Mouse (Mus musculus) cerebellum, adult 2 months (tissue): ENCODE results near the gene Ranbp9. TPM values are rescaled to one million over a fixed set of nuclear protein-coding genes. Genes with fewer than 3 reads are reported as not detected.

Experiments used
- DNase-seq, 2 experiments: peaks; one replicate each; pipeline ENCODE4 v3.0.0; 2021
- H3K27ac ChIP-seq: fragments of 200-500 bp; 2 replicates; pipeline ENCODE4 v1.5.1; 2012; ENCODE audit warnings: low read length, control low read depth, inconsistent platforms; ENCODE audit not compliant: insufficient read depth
- H3K27me3 ChIP-seq: fragments of 200-500 bp; 2 replicates; pipeline ENCODE4 v1.6.1; 2012; ENCODE audit warnings: inconsistent platforms, mild to moderate bottlenecking, low read length, moderate library complexity; ENCODE audit not compliant: control insufficient read depth, insufficient read depth
- H3K4me1 ChIP-seq: fragments of 200-500 bp; 2 replicates; pipeline ENCODE4 v1.6.1; 2011; ENCODE audit warnings: low read length; ENCODE audit not compliant: control insufficient read depth, insufficient read depth
- H3K4me3 ChIP-seq: fragments of 200-500 bp; replicated peaks from 2 replicates; pipeline ENCODE3; 2011; ENCODE audit warnings: mild to moderate bottlenecking, low read depth, low read length, control low read depth; ENCODE audit not compliant: insufficient read depth
- CTCF ChIP-seq: fragments of 200-500 bp; IDR thresholded peaks from 2 replicates; pipeline ENCODE4 v1.5.1; 2011; ENCODE audit warnings: low read depth, mild to moderate bottlenecking, control low read depth, low read length, moderate library complexity, borderline replicate concordance; ENCODE audit not compliant: insufficient read depth
- POLR2A ChIP-seq: fragments of 200-500 bp; IDR thresholded peaks from 2 replicates; pipeline ENCODE4 v1.6.1; 2011; ENCODE audit warnings: low read length, control low read depth, borderline replicate concordance; ENCODE audit not compliant: insufficient read depth
- WGBS: fragments of 180-500 bp; shearing (Covaris S2); methylation state at CpG from one replicate; pipeline ENCODE4 v1.1.7; 2018; 5-methylcytosine and 5-hydroxymethylcytosine counted together
- polyA plus RNA-seq: library from polyadenylated mRNA; depleted of rRNA; stranded (reverse); fragments of >200 nt; gene quantifications from 2 replicates; pipeline ENCODE4 v1.2.3, GENCODE M21; 2012

The Ranbp9 gene
- polyA plus RNA-seq, 1 experiment, result 61.6 TPM

DNA sequence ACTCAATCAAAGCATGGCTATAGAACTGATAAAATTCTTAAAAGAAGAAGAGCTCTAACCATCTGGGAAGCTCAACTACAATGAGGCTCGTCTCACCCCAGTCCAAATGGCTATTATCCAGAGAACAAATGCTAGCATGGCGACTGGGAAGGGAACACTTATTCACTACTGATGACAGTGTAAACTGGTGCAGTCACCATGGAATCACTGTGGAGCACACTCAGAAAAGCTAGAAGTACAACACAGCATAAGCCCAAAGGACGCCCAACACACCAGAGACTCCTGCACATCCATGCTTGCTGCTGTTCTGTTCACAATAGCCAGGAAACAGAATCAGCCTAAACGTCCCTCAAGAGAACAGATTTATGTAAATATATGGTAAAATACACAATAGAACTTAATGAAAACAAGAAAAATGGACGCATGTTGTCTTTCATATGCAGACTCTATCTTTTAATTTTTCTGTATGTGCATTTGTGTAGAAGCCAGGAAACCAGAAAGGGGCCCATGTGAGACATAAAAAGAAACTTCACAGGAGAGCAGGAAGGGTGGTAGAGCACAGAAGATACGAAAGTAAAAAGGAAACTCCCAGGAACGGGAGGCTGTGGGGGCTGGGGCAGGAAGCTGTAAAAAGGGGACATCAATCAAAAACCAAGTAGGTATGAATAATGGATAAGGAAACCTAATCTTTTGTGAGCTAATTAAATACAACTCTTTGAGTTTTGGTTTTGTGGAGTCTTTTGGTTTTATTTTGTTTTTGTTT is 28.1 kb downstream of the Ranbp9 start:
- Histone ChIP-seq H3K27ac (0 out of 2 replicates have a peak overlapping the region, but pooled peaks have one; percentile 35), H3K4me1 (no peaks in the 10 kb centered on the region; the same call in 1 of the 2 replicates), H3K27me3 (no peaks in the 10 kb centered on the region), H3K4me3 (no peak overlapping the region)
- WGBS, result 33% methylated on average over 7 of the region's 7 CpGs
- TF ChIP-seq CTCF, result no peak
- TF ChIP-seq POLR2A, result no peak
- peak in 1 of 2 experiments; percentile 54 for DNase-seq

GRCm38 (mm10) chr13:43452177-43452576 is 28.9 kb downstream of the Ranbp9 start:
- Histone ChIP-seq H3K27ac (no peak overlapping the region), H3K4me3 (no peak overlapping the region), H3K27me3 (no peaks in the 10 kb centered on the region), H3K4me1 (no peaks in the 10 kb centered on the region; the same call in 1 of the 2 replicates)
- no peak for TF ChIP-seq POLR2A
- TF ChIP-seq CTCF, result no peak
- peak in 1 of 2 experiments; percentile 39 for DNase-seq
- 37% methylated on average over 2 of the region's 2 CpGs for WGBS

DNA sequence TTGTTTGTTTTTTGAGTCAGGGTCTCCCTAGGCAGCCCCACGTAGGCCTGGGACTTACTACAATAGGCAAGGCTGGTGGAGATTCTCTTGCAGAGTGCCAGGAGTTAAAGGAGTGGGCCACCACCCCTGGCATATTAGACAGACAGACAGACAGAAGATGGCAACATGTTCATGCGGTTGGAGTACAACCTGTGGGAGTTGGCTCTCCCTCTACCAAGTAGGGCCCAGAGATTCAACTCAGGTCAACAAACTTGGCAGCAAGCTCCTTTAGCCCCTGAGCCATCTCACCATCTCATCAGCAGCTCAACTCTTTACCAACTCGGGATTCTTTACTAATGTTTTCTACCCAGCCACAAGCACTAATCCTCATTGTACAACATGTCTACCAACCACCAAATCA is 30.4 kb downstream of the Ranbp9 start:
- TF ChIP-seq CTCF (no peak), POLR2A (no peak)
- Histone ChIP-seq H3K4me3 (no peak overlapping the region), H3K27ac (no peak overlapping the region), H3K27me3 (no peaks in the 10 kb centered on the region), H3K4me1 (no peaks in the 10 kb centered on the region; the same call in 1 of the 2 replicates)
- 82% methylated on average over 3 of the region's 3 CpGs for WGBS
- no peak for DNase-seq

- H3K4me3 ChIP-seq, result no peak overlapping the region
- WGBS, result 58% methylated on average over 3 of the region's 3 CpGs
- DNase-seq, result no peak
- H3K27ac ChIP-seq, result no peak overlapping the region
- TF ChIP-seq POLR2A (no peak), CTCF (no peak)
- H3K27me3 ChIP-seq, result no peaks in the 10 kb centered on the region
- no peaks in the 10 kb centered on the region; the same call in 1 of the 2 replicates for H3K4me1 ChIP-seq
Measured at GRCm38 (mm10) chr13:43447721-43448120, 33.4 kb downstream of the Ranbp9 start.

DNA sequence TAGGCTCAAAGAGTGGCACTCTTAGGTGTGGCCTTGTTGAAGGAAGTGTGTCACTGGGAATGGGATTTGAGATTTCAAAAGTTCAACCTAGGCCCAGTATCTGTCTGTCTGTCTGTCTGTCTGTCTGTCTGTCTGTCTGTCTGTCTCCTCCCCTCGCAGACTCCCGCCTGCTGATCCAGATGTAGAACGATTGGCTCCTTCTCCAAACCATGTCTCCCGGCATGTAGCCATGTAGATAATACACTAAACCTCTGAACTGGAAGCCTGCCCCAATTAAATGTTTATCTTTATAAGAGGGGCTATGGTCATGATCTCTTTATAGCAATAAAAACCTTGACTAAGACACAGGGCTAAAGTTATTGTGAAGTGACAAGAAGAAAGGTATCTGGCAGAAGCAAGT is 35.3 kb downstream of the Ranbp9 start:
- DNase-seq, result no peak
- no peak for TF ChIP-seq CTCF
- TF ChIP-seq POLR2A, result no peak
- Histone ChIP-seq H3K27me3 (no peaks in the 10 kb centered on the region), H3K4me1 (peaks cover 2% of the 10 kb centered on the region; the same call in 1 of the 2 replicates), H3K4me3 (no peak overlapping the region), H3K27ac (no peak overlapping the region)
- WGBS, result 85% methylated on average over 4 of the region's 4 CpGs

DNA sequence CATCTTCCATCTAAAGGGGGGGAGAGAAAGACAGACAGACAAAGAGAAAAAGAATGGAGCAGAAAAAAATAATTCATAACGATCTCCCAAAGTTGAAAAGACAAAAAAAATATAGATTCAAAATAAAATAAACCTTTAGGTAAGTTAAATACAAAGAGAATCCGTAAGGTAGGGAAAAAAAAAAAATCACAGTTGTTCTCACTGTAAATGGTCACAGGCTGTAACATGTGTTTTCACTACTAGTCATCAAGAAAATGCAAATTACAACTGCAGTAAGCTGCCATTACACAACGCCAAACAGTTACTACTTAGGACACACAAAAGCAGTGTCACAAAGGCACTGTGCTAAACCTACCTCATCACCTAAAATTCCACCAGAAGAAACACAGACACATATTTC is 36.4 kb downstream of the Ranbp9 start:
- 93% methylated on average over 3 of the region's 3 CpGs for WGBS
- Histone ChIP-seq H3K27me3 (no peaks in the 10 kb centered on the region), H3K27ac (no peak overlapping the region), H3K4me3 (no peak overlapping the region), H3K4me1 (peaks cover 2% of the 10 kb centered on the region; the same call in 1 of the 2 replicates)
- no peak for DNase-seq
- TF ChIP-seq CTCF (no peak), POLR2A (no peak)

DNA sequence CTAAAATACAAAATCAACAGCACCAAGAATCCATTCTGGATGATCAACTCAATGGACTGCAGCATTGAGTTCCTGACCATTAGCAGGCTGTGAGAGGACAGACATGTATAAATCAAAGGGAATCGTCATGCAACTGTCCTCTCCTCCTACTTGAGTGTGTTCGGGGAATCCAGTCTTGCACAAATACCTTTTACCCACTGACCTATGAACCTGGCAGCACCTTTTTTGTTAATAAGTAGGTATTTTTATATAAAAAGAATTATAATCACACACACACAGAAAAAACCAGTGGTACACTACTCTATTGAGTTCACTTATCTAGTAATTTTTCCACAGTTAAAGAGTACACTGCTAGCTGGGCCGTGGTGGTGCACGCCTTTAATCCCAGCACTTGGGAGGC is 37.4 kb downstream of the Ranbp9 start:
- TF ChIP-seq POLR2A (no peak), CTCF (no peak)
- WGBS, result 93% methylated on average over 4 of the region's 4 CpGs
- Histone ChIP-seq H3K4me3 (no peak overlapping the region), H3K4me1 (peaks cover 2% of the 10 kb centered on the region; the same call in 1 of the 2 replicates), H3K27ac (no peak overlapping the region), H3K27me3 (no peaks in the 10 kb centered on the region)
- no peak for DNase-seq

GRCm38 (mm10) chr13:43442551-43442950 is 38.5 kb downstream of the Ranbp9 start:
- H3K27ac ChIP-seq, result no peak overlapping the region

More at GRCm38 (mm10) chr13:43442551-43442950, 38.5 kb downstream of the Ranbp9 start:
- no peak for TF ChIP-seq POLR2A
- TF ChIP-seq CTCF, result no peak
- Histone ChIP-seq H3K4me3 (no peak overlapping the region), H3K27me3 (no peaks in the 10 kb centered on the region), H3K4me1 (peaks cover 2% of the 10 kb centered on the region; the same call in 1 of the 2 replicates)
- 54% methylated on average over 1 of the region's 1 CpGs for WGBS
- DNase-seq, result no peak
